Mouse (Mus musculus) cerebellum, adult 11-12 months (tissue): ENCODE data around the gene Pigu.

Experiments used
- DNase-seq: peaks from one replicate; pipeline ENCODE4 v3.0.0; 2022

Gene Pigu

DNA sequence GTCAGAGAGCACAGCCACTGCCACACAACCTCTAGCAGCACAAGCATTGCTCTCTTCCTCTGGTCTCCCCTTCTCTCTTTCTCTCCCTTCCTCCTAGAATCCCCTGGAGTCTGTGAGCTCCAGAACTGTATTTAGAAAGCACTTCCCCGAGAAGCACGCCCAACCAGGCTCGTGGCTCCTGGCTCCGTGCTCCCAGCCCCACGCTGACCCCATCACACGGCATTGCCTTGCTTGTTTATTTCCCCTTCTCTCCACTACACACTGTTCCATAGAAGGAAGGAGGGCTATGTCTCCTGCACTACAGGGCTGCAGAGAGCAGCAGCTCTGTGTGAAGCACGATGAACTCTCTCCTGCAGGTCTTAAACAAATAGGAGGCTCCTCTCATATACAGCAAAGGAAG is 72.6 kb downstream of the Pigu start:
- DNase-seq: no peak

DNA sequence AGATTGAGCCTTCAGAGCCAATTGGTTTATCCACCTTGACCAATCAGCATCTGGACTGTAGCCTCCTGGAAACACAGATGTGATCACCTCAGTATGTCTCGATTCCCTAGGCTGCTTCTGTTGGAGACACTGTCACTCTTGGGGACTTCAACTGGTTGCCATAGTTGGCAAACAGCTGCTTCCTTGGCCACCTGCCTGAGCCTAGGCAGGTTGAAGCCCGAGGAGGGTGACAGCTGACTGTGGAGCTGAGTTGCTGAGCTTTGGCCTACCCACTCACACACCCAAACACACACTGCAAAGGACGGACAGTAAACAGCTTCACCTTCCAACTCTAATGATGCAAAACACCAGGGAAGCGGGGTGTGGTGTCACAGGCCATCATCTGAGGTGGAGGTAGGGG is 73.4 kb downstream of the Pigu start:
- DNase-seq: no peak

DNA sequence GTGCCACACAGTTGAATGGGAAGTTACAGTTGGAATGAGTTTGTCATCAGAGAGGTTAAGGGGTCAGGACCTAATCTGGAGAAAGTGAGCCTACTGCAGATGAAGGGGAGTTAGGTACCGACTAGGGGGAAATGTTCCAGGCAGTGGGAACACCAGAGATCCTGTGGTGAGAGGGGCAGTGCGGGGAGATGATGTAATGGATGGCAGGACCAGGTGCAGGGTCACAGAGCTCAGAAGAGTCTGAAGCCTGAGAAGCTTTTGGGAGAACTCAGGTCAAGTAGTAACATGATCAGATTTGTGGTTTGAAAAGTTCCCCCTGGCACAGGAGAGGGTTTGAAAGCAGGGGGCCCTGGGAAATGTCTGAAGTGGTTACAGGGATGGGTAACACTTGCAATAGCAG is 77.1 kb downstream of the Pigu start:
- DNase-seq: no peak

DNA sequence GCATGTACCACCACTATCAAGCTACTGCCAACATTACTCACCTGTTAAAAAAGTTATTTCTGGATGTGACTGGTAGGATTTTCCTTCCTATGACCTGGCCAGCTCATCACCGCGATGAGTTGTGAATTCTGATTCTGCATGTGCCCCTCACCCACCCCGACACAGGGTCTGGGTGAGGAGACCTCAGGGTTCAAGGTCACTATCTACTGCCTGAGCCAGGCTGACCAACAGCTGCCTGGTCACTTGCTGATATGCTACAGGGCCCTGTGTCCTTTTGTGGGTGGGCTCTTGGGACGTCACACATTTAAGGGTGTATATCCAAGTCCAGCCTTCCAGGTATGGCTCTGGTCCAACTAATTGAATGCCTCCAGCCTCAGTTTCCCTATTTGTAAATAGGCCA is 78.1 kb downstream of the Pigu start:
- peak; percentile 38 for DNase-seq

DNA sequence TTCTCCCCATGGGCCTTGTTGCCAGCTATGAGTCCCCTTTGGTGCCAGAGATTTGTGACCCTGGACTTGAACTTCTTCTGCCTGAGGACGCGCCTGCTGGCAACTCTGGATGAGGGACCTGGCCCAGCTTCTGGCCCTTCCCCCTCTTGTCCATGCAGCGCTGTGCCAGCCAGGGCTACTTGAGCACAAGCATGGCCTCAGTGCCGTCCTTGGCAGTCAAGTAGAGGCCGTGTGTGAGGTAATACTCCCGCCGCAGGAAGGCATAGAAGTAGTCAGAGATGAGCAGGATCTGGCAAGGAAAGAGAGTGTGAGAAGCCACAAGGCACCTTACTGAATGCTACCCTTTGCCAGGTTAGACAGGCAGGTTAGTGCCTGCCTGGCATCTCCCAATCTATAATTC is 78.9 kb downstream of the Pigu start:
- peak; percentile 68 for DNase-seq

DNA sequence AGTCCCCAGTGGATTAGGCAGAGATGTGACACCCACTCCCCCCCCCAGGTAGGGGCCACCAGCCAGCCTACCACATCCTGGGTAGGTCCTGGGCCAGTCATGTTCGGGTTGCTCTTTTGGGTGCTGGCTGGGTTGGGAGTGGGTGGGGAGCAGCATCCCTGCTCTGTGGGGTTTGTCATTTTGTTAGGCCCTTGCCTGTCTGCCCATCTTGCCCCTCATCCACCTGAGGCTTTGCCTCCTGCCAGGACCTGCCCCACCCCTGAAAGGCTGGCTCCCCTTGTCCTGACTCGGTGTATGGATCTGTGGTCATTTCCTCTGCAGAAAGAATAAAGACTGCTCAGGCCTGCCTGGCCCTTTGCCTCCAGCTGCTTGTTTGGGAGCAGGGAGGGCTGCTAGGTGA is 79.5 kb downstream of the Pigu start:
- DNase-seq: peak; percentile 56

DNA sequence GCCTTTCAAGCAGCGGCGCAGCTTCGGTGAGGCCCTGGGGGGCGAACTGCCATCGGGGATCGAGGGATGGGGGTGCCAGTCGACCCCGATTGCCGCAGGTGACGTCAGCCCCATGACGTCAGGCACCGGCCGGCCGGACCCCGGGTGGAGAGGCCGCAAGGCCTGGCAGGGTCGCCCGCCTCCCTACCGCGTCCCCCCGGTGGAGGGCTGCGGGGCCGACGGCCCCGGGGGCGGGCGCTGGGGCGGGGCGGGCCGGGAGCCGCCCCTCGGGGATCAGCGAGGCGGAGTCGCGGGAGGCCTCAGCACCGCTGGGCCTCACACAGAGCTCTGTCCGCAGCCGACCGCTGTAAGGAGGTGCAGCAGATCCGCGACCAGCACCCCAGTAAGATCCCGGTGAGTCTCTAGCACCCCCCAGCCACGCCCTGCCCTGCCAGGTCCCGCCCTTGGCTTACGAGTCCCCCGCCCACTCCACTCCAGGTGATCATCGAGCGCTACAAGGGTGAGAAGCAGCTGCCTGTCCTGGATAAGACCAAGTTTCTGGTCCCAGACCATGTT is 80.5 kb downstream of the Pigu start:
- peak; percentile 76 for DNase-seq

DNA sequence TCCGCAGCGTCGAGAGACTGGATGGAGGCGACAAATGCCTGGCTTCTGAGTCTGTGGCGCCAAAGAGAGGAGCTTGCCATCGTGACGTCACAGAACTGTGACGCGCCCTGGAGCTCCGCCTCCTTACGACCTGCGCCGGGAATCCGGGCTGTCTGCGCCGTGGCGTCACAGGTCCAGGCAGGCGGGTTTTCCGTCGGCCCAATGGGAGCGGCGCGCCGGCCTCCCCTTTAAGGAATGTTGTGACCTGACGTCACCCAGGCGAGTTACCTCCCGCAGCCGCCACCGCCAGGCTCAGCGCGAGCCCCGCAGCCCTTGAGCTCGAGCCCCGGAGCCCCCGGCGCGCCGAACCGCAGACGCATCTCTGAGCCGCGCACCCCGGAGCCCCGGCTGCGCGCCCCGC is 81.0 kb downstream of the Pigu start, which contains the start of gene Map1lc3a:
Gene Map1lc3a, plus strand, starts transcription at position 103 of the 400 bp plus-strand sequence.
- DNase-seq: peak; percentile 98

DNA sequence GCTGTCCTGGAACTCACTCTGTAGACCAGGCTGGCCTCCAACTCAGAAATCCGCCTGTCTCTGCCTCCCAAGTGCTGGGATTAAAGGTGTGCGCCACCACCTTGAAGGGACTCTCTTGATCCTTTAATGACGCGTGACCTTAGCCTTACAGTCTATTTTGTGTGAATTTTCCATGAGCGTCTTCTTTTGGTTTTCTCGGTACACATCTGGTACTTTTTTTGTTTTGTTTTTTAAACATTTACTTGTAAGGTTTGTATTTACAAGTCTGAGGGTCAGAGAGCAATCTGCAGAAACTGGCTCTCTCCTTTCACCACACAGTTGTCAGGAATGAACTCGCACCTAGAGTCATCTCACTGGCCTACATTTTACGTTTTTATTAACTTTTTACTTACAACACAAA is 83.6 kb downstream of the Pigu start:
- DNase-seq: no peak

DNA sequence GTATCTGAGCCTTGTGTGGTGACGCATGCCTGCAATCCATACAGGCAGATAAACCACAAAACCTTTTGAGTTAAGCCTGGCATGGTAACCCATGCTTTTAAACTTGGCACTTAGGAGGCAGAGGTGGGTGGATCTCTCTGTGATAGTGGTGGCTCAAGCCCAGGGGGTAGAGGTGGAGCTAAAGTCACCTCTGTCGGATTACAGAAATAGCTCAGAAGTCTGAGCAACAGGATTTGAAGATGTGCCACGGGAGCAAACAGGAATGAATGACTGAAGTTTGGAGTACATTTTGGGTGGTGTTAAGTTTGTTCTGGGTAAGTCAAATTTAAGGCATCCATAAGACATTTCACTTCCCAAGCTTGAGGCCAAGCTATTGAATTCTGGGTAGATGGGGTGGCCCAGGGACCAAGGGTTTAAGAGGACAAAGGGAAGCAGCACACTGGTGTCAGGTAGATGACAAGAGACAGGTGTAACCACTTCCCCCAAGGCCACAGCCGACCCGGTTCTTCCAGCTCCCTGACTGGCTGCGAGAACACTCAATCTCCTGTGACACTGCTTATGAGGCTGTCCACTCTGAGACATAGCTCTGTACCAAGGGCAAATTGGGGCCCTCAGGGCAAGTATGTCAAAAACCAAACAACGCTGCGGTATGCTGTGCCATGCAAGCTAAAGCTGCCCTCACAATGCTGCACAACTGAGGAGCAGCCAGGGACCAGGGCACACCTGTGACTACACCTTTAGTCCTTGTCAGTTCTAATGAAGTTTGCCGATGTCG is 84.6 kb downstream of the Pigu start:
- DNase-seq: no peak

DNA sequence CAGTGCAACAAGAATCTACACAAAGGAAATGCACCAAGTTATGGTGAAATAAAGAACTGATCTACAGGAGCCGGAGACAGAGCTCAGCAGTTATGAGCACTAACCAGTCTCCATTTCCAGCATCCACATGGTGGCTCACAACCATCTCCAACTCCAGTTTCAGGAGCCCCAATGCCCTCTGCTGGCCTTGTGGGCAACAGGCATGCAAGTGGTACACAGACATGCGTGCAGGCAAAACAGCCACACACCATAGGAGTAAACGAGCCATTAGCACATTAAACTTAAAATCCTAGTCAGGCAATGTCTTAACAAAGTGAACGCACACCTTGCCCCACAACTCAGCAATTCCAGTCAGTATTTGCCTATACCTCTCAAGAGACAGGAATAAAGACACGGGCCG is 85.3 kb downstream of the Pigu start:
- DNase-seq: no peak

DNA sequence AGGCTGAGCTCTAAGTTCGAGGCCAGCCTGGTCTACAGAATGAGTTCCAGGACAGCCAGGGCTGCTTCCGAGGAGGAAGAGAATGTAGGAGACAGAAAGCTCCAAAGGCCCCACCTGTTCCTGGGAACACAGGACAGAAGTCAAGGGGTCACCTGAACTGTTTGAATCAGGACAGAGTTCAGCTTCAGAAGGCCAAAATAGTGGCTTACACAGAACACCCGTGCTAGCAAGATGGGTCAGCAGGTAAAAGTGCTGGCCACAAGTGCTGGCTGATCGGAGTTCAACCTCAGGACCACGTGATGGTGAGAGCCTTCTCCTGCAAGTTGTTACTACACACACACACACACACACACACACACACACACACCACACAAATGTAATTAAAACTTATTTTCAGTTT is 90.3 kb downstream of the Pigu start:
- no peak for DNase-seq

DNA sequence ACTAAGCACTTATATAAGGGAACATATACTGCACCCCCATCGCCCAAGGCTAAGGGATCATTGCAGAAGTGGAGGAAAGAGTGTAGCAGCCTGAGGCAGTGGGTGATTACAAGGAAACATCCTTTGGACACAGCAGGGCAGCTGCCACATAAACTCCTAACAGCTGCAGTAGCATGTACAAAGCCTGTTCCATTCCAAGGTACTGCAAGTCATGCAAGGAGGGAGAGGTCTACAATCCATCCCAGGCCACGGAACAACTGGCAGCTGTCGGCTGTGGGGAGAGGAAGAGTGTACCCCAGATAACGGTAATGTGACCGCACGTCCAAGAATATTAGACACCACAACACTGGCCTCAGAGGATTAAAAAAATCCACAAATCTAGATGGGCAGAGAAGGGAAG is 91.7 kb downstream of the Pigu start:
- no peak for DNase-seq

DNA sequence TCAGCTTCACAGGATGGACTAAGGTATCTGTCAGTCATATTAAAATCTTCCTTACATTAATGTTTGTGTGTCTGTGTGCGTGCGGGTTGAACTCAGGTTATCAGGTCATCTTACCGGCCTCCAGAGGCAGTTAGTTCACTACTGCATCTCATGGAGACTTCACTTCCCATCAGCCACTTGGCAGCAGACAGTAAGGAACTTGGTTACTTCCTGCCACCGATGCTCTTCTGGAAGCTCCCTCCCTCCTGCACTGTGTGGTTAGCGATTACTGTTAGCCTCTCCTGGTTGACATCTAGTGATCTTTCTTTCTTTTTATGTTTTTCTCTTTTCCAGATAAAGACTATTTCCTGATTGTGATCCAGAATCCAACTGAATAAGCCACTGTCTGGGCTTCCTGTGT is 107.6 kb downstream of the Pigu start:
- no peak for DNase-seq

DNA sequence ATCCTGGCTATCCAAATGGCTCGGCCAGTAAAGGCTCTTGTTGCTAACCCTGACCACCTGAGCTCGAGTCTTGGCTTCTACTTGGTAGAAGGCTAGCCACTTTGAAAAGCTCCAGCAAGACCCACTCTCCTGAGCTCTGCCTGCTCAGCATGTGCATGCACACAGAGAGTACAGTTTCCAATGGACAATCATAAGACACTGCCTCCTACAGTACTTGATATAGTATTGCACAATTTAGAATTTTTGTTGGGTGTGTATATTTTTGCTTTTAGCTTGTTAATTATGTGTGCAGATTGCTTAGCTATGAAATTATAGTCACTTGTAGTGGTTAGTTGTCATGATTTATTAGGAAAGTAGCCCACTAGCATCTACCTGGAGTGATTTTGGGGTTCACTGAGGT is 108.5 kb downstream of the Pigu start:
- DNase-seq: no peak

DNA sequence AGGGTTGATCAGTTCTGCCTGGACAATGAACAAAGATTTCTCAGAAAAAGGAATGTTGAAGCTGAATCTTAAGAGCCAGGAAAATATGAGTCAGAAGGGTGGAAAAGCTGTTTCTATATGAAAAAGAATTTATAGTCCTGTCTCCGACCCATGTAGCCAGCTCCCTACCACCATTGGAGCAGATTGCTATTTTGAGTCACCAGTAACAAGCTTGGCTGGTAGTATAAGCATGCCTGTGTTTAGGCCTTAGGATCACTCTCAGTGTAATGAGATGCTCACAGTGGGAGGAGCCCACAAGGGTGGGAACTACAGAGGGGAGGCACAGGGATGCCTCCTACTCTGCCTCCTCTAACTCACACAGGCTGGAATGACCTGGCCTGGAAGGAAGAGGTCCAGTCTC is 109.0 kb downstream of the Pigu start:
- no peak for DNase-seq

DNA sequence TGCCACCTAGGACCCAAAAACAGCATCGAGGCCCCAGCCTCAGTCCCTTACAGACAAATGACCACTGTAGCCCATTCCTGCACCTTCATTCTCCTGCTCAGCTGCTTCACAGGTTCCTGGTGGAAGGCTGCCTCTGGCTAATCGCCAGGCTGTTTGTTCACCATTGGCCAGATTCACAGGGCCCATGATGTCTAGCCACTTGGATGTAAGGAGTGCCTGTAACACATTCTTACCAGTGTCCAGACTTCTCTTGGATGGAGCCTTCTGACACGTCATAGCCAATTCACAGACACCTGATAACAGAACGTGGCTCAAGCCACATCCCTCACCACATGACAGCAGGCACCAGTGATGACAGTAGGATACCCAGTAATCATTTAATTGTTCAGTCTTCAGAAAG is 111.0 kb downstream of the Pigu start:
- DNase-seq: no peak

DNA sequence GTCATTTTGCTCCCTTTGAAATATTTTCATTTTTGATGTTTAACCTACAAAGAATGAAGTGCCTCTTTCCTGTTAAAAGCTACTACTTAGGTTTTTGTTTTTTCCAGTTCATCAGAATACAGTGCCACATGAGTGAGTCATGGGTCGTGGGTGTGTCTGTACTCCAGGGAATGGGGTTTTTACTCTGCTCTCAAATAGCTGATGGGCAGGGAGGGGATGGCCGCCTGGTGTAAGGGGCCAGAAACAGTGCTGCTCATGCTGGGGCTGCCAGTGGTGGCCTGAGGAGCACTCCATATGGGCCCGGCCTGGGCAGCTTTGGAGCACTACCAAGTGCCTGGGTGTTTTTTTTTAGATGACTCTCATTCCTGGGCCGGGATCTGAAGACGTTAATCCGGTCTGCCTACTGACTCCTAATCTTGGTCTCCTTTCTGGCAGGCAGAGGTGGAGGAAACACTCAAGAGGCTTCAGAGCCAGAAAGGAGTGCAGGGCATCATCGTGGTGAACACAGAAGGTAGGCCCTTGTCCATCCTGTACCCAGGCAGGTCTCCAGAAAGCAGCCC is 114.9 kb downstream of the Pigu start:
- no peak for DNase-seq

DNA sequence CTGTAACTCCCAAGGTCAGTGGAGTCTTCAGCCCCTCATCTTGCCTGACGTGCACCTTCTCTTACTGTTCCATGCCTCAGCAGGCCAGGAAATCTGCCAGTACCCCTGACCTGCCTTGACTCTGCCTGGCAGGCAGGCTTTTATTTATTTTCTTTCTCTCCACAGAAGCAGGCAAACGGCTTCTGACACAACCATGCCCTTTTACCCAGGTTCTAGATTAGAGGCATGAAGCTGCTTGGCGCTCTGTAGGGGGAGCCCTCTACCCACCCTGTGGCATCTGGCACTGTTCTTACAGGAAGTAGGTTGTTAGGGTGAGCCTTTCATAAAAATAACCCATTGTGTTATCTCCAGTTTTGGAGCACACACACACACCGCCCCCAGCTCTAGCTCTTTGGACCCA is 116.3 kb downstream of the Pigu start:
- DNase-seq: no peak

DNA sequence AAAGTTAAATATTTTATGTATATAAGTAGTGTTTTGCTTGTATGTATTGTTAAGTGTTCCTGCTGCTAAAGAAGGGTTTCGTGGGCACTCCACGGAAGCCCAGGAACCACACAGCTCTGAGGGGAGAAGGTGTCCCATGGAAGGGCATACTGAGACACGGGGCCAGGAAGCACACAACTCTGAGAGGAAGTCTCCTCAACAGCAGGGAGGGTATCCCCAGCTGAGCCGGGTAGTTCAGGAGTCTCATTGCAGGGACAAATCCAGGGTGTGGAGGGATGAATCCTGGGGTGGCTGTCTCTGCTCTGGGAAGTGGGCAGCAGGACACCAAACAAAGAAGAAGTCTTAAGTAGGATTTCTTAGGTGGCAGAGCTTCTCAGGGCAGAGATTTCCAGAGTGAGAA is 120.0 kb downstream of the Pigu start:
- DNase-seq: no peak

DNA sequence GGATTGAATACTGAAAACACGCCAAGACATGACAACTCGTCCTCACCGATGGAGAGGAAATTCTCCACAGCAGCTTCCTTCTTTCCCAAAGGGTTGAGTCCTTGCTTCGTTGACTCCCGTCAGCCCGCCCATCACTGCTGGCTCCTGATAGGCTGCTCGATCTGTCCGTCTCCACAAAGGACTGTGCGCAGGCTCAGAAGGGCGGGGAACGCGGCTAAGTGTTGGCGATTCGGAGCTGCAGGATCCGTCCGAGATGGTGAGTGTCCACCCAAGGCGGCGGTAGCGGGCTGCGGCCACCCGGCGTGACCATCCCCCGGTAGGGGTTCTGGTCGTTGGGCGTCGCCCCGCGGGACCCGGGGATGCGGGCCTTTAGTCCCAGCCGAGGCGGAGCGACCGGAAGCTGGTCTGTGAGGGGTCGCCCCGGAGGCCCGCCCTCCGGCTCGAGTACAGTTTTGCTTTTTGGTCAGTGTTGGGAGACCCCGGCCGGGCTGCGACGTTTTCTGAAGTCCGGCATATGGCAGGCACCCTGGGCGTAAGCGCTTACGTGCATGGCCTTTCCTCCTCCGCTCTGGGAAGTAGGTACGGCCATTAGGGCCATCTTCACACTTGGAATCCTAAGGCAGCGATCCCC is 120.8 kb downstream of the Pigu start, which contains the start of gene Dynlrb1:
Gene Dynlrb1, plus strand, starts transcription at position 172 of the 631 bp plus-strand sequence.
- peak; percentile 97 for DNase-seq

DNA sequence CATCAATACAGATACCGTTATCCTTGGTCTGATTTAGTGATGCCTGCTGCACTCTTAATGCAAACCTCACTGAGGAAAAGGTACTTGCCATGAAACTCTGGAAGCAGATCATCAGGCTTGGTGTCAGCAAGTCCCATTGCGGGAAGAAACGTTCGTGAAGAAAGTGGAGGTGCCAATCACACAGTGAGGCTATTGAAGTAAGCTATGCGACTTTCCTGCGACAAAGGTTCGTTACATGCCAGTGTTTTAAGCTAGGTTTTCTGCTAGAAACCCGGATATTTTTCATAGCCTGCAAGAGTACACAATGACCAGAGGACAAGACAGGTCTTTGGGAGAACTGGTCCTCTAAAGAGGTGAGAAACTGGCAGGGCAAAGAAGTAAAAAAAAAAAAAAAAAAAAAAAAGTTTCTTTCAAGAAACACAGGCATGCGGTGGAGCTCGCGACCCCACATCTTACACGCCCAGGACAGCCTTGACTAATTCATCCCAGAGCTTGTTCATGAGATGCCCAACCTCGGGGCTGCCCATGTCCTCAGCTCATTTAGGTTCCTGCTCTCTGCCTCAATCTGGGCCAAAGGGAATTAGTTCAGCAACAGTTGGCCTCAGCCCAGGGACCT is 121.4 kb downstream of the Pigu start:
- DNase-seq: no peak
